Mouse (Mus musculus): Measurements from ENCODE around the gene Gm49380. TPM values are rescaled to one million over a fixed set of nuclear protein-coding genes. Genes with fewer than 3 reads are reported as not detected.

Gene Gm49380
- polyA plus RNA-seq, 1 experiment, result not detected

DNA sequence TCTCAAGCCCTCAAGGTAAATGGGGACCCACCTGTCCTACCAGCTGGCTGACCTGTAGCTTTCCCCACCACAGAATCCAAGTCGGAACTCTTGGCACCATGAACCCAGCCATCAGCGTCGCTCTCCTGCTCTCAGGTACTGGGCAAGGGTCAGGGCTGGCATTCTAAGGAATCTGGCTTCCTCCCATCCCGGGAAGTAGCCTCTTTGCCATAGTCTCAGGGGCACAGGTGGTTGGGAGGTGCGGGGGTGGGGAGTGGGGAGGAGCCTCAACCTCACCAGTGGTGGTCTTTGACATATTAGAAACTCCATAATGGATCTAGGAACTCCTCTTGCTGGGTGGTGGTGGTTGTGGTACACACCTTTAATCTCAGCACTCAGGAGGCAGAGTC is 67.4 kb downstream of the Gm49380 start:
- no peak overlapping the region for H3K27ac ChIP-seq (ENCODE audit: insufficient read depth, low read depth, low read length)
- 66% methylated on average over 5 of the region's 5 CpGs for WGBS
- no peak overlapping the region for H3K4me3 ChIP-seq (ENCODE audit: low read depth, low read length)
- H3K27me3 ChIP-seq (ENCODE audit: control insufficient read depth, insufficient read depth, low read length), result peaks cover 15% of the 10 kb centered on the region
- no peaks in the 10 kb centered on the region for H3K36me3 ChIP-seq (ENCODE audit: control insufficient read depth, insufficient read depth, low read length)
- H3K4me1 ChIP-seq (ENCODE audit: control insufficient read depth, insufficient read depth, insufficient read length, low read length), result peaks cover 2% of the 10 kb centered on the region; the same call in 1 of the 2 replicates
- TF ChIP-seq POLR2A (IDR thresholded peaks at IDR 0.05; ENCODE audit: low read depth, low read length), result no peak
- TF ChIP-seq CTCF (IDR thresholded peaks at IDR 0.05; ENCODE audit: extremely low read depth, insufficient read length, insufficient replicate concordance, low read depth, low read length), result no peak

DNA sequence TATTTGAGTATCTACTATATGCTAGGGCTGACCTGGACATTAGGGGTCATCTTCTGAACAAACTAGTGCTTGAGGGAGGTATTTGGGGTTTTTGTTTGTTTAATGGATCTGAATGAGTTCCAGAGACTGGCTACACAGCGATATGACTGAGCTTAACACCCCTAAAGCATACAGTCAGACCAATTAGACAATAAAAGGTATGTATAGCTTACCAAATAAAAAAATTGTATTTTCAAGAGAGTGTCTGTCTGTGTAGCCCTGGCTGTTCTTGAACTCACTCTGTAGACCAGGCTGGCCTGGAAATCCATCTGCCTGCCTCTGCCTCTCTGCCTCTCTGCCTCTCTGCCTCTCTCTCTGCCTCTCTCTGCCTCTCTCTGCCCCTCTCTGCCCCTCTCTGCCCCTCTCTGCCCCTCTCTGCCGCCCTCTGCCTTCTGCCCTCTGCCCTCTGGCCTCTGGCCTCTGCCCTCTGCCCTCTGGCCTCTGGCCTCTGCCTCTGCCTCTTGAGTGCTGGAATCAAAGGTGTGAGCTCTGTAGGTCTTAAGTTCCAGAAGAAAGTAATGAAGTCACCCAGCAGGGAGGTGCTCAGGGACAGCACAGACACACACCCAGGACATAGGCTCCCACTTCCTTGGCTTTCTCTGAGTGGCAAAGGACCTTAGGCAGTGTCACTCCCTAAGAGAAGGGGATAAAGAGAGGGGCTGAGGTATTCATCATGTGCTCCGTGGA is 68.0 kb downstream of the Gm49380 start:
- H3K27me3 ChIP-seq (ENCODE audit: control insufficient read depth, insufficient read depth, low read length), result peaks cover 15% of the 10 kb centered on the region
- no peak overlapping the region for H3K4me3 ChIP-seq (ENCODE audit: low read depth, low read length)
- no peak overlapping the region for H3K27ac ChIP-seq (ENCODE audit: insufficient read depth, low read depth, low read length)
- H3K4me1 ChIP-seq (ENCODE audit: control insufficient read depth, insufficient read depth, insufficient read length, low read length), result peaks cover 2% of the 10 kb centered on the region; the same call in 1 of the 2 replicates
- H3K36me3 ChIP-seq (ENCODE audit: control insufficient read depth, insufficient read depth, low read length), result no peaks in the 10 kb centered on the region
- 58% methylated on average over 3 of the region's 3 CpGs for WGBS
- no peak for TF ChIP-seq CTCF (IDR thresholded peaks at IDR 0.05; ENCODE audit: extremely low read depth, insufficient read length, insufficient replicate concordance, low read depth, low read length)
- TF ChIP-seq POLR2A (IDR thresholded peaks at IDR 0.05; ENCODE audit: low read depth, low read length), result no peak

DNA sequence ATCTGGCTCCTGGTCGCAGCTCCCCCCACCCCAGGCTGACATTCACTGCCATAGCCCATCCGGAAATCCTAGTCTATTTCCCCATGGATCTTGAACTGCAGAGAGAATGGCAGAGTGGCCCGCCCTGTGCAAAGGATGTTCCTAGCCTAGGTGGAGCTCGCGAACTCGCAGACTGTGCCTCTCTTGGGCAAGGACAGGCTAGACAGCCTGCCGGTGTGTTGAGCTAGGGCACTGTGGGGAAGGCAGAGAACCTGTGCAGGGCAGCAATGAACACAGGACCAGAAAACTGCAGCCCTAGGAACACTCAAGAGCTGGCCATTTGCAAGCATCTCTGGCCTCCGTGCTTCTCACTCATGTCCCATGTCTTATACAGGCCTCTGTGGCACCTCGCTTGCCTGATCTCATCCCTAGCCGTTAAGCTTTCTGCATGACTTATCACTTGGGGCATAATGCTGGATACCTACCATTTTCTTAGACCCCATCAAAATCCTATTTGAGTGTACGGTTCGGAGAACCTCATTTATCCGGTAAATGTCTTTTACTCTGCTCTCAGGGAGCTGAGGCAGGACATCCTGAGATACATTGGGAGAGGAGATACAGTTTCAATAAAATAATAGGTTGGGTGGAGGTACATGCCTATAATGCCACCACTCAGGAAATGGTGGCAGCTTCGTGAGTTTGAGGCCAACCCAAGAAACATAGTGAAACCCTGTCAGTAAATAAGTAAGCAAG is 68.7 kb downstream of the Gm49380 start:
- no peaks in the 10 kb centered on the region for H3K36me3 ChIP-seq (ENCODE audit: control insufficient read depth, insufficient read depth, low read length)
- no peak overlapping the region for H3K27ac ChIP-seq (ENCODE audit: insufficient read depth, low read depth, low read length)
- H3K4me3 ChIP-seq (ENCODE audit: low read depth, low read length), result peak overlapping the region; percentile 54
- WGBS, result 44% methylated on average over 14 of the region's 14 CpGs
- TF ChIP-seq POLR2A (IDR thresholded peaks at IDR 0.05; ENCODE audit: low read depth, low read length) (no peak), CTCF (IDR thresholded peaks at IDR 0.05; ENCODE audit: extremely low read depth, insufficient read length, insufficient replicate concordance, low read depth, low read length) (no peak)
- H3K27me3 ChIP-seq (ENCODE audit: control insufficient read depth, insufficient read depth, low read length), result peaks cover 15% of the 10 kb centered on the region
- H3K4me1 ChIP-seq (ENCODE audit: control insufficient read depth, insufficient read depth, insufficient read length, low read length), result peaks cover 2% of the 10 kb centered on the region; the same call in 1 of the 2 replicates

DNA sequence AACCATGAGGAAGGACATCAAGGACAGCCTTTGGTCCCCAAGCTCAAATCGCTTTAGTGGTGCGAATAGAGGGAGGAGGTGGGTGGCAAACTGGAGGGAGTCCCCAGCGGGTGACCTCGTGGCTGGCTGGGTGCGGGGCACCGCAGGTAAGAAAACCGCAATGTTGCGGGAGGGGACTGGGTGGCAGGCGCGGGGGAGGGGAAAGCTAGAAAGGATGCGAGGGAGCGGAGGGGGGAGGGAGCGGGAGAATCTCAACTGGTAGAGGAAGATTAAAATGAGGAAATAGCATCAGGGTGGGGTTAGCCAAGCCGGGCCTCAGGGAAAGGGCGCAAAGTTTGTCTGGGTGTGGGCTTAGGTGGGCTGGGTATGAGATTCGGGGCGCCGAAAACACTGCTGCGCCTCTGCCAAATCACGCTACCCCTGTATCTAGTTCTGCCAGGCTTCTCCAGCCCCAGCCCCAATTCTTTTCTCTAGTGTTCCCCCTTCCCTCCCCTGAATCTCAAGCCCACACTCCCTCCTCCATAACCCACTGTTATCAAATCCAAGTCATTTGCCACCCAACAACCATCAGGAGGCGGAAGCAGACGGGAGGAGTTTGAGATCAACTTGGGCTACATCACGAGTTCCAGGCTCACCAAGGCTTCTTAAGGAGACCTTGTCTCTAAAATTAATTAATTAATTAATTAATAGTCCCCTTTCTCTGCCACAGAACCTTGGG is 69.4 kb downstream of the Gm49380 start:
- TF ChIP-seq POLR2A (IDR thresholded peaks at IDR 0.05; ENCODE audit: low read depth, low read length) (no peak), CTCF (IDR thresholded peaks at IDR 0.05; ENCODE audit: extremely low read depth, insufficient read length, insufficient replicate concordance, low read depth, low read length) (no peak)
- 4% methylated on average over 23 of the region's 23 CpGs for WGBS
- H3K4me3 ChIP-seq (ENCODE audit: low read depth, low read length), result peak overlapping the region; percentile 54

DNA sequence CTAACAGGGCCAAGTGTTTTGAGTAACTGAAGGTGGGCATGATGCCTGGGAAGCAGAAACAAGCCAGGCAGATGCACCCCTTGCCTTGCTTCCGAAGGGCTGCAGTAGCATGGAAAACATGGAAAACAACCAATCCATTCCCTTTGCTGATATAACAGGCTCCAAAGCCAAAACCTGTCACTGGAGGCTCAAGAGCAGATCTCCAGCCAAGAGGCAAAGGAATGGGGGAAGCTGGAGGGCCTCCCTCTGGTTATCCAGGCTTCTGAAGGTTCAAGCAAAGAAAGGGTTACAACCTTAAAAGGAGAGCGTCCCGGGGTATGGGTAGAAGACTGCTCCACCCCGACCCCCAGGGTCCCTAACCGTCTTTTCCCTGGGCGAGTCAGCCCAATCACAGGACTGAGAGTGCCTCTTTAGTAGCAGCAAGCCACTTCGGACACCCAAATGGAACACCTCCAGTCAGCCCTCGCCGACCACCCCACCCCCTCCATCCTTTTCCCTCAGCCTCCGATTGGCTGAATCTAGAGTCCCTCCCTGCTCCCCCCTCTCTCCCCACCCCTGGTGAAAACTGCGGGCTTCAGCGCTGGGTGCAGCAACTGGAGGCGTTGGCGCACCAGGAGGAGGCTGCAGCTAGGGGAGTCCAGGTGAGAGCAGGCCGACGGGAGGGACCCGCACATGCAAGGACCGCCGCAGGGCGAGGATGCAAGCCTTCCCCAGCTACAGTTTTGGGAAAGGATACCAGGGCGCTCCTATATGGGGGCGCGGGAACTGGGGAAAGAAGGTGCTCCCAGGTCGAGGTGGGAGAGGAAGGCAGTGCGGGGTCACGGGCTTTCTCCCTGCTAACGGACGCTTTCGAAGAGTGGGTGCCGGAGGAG is 70.2 kb downstream of the Gm49380 start, which contains the start of gene Thy1:
TSS of gene Thy1 (plus strand) at position 549 of the 872 bp plus-strand sequence.
- H3K4me1 ChIP-seq (ENCODE audit: control insufficient read depth, insufficient read depth, insufficient read length, low read length), result peaks cover 2% of the 10 kb centered on the region; the same call in 1 of the 2 replicates
- no peaks in the 10 kb centered on the region for H3K36me3 ChIP-seq (ENCODE audit: control insufficient read depth, insufficient read depth, low read length)
- H3K4me3 ChIP-seq (ENCODE audit: low read depth, low read length), result peak within 1 kb of the TSS; percentile 54
- peaks cover 15% of the 10 kb centered on the region for H3K27me3 ChIP-seq (ENCODE audit: control insufficient read depth, insufficient read depth, low read length)
- H3K27ac ChIP-seq (ENCODE audit: insufficient read depth, low read depth, low read length), result no peak within 1 kb of the TSS
- 4% methylated on average over 30 of the region's 30 CpGs for WGBS
- TF ChIP-seq CTCF (IDR thresholded peaks at IDR 0.05; ENCODE audit: extremely low read depth, insufficient read length, insufficient replicate concordance, low read depth, low read length), result no peak
- no peak; the same call in 1 of the 2 replicates for TF ChIP-seq POLR2A (IDR thresholded peaks at IDR 0.05; ENCODE audit: low read depth, low read length)

More for the DNA sequence above, 69.4 kb downstream of the Gm49380 start:
- no peak overlapping the region for H3K27ac ChIP-seq (ENCODE audit: insufficient read depth, low read depth, low read length)
- H3K27me3 ChIP-seq (ENCODE audit: control insufficient read depth, insufficient read depth, low read length), result peaks cover 15% of the 10 kb centered on the region
- peaks cover 2% of the 10 kb centered on the region; the same call in 1 of the 2 replicates for H3K4me1 ChIP-seq (ENCODE audit: control insufficient read depth, insufficient read depth, insufficient read length, low read length)
- H3K36me3 ChIP-seq (ENCODE audit: control insufficient read depth, insufficient read depth, low read length), result no peaks in the 10 kb centered on the region

DNA sequence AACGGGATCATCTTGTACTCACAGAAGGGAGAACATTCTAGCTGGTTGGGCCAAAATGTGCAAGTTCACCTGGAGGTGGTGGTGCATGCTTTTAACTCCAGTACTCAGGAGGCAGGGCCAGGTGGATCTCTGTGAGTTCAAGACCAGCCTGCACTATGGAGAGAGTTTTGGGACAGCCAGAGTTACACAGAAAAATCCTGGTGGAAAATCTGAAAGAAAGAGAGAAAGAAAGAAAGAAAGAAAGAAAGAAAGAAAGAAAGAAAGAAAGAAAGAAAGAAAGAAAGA is 71.0 kb downstream of the Gm49380 start:
- Histone ChIP-seq H3K27me3 (ENCODE audit: control insufficient read depth, insufficient read depth, low read length) (peaks cover 15% of the 10 kb centered on the region), H3K27ac (ENCODE audit: insufficient read depth, low read depth, low read length) (no peak overlapping the region), H3K4me1 (ENCODE audit: control insufficient read depth, insufficient read depth, insufficient read length, low read length) (peaks cover 2% of the 10 kb centered on the region; the same call in 1 of the 2 replicates), H3K4me3 (ENCODE audit: low read depth, low read length) (no peak overlapping the region), H3K36me3 (ENCODE audit: control insufficient read depth, insufficient read depth, low read length) (no peaks in the 10 kb centered on the region)
- TF ChIP-seq POLR2A (IDR thresholded peaks at IDR 0.05; ENCODE audit: low read depth, low read length) (no peak), CTCF (IDR thresholded peaks at IDR 0.05; ENCODE audit: extremely low read depth, insufficient read length, insufficient replicate concordance, low read depth, low read length) (no peak)
- 73% methylated on average over 1 of the region's 1 CpGs for WGBS

Measured in small intestine, adult 2 months (tissue).